Mouse (Mus musculus) urinary bladder, postnatal 25 days (tissue): ENCODE measurements around the gene Tox2.

ENCODE experiments used
- DNase-seq: peaks from one replicate; pipeline ENCODE4 v3.0.0; 2022; ENCODE audit warnings: low spot score

The Tox2 gene

DNA sequence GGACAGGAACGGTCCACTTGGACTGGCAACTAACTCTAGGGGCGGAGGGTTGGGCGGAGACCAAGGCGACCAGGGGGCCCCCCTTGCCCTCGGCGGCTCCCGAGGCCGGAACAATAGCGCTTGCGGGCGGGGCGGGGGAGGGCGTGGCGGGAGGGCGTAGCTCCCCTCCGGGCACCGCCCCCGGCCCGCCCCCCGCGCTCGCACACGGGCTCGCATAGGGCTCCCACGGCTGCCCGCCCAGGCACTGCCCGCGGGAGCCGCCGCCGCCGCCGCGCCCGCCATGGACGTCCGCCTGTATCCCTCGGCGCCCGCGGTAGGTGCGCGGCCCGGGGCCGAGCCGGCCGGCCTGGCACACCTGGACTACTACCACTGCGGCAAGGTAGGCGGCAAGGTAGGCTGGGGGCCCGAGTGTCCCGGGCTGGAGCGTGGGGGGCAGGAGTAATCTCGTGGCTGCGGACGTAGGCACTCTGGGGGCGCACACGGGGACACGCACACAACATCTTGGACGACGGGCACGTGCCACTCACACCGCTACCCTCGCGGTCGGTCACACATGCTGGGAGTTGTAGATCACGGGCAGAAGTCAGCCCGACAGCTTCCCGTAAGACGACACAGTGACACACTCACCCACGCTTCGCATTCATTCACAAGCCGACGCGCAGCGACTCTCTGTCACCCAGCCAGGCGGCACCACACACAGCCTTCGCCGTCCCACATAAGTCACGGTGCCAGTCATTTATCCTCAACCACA is at the start of gene Tox2:
TSS of gene Tox2 (plus strand) at position 242 of the 751 bp plus-strand sequence.
- DNase-seq, result peak; percentile 54

DNA sequence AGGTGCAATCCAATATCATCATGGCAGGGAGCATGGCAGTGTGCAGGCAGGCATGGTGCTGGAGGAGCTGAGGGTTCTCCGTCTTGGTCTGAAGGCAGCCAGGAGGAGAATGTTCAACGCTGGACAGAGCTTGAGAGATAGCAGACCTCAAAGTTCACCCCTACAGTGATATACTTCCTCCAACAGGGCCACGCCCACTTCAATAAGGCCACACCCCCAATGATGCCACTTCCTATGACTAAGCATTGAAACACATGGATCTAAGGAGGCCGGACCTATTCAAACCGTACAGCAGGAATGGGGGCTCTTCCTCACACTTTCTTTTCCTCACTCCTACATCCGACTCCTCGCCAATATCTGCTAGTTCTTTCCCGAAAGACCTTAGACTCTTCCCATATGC is 48.3 kb upstream of the Tox2 start:
- DNase-seq, result no peak

DNA sequence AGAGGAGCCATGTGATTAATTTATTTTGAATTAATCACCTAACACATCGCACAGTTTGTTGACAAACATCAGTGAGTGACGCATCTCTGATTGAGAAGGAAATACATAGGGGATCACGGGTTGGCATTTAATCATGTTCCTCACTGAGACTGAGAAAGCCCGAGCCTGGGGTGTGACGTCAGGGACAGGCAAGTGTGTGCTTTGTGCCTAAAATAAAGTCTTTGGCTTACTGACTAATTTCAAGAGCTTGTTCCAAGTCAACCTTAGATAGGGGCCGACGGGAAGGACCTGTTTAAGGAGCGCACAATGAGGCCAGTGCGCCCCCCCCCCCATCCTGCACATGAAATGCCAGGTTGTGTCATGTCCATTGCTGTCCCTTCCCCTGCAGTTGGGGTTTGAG is 43.9 kb upstream of the Tox2 start:
- no peak for DNase-seq

DNA sequence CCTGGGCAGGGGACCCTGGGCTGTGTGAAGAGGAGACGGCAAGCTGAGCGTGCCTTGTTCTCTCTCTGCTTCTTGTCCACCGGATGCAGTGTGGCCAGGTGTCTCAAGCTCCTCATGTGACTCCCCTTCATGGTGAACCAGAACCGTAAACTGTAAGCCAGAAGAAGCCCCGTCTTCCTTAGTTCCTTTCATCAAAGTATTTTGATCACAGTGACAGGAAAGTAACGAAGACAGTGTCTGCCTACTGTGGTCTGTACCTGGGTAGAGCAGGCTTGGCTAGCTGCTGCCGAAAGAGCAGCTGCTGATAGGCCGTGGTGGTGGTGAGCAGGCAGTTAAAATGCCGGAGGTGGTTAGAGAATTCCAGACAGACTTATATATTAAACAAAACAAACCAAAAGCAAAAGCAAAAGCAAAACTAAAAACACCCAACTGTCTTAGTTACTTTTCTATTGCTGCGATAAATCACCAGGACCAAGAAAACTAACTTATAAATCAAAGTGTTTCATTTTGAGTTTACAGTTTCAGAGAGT is 38.4 kb upstream of the Tox2 start:
- DNase-seq, result no peak

DNA sequence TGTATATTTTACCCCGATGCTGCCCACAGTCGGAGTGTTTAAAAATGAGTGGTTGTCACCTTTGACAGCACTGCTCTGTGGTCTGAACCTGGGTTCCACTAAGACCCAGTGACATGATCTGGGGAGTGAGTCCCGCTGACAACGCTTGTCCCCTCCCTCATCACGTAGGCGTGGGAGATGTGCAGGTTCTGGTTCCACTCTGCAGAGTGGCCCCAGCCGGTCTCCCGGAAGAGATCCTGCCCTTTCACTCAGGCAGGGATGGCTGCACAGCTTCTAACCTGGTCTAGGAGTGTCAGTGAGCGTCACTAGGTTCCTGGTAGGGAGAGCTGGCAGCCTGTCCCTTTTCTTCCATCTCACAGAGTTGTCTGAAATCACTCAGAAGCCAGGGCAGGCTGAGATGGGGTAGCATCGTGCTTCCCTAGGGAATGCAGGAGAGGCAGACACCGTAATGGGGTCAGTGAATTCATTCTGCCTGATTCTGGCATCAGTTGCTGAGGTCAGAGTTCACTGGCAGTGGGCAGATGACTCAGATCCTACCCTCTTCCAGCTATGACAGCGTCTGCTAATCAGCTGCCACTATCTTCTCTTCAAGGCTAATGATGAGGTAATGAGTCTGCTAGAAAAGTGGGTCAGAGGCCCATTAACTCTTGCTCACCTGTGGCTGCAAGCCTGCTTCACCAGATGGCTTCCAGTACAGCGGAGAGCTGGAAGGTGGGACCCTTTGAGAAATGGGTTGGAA is 36.7 kb upstream of the Tox2 start:
- DNase-seq, result no peak

DNA sequence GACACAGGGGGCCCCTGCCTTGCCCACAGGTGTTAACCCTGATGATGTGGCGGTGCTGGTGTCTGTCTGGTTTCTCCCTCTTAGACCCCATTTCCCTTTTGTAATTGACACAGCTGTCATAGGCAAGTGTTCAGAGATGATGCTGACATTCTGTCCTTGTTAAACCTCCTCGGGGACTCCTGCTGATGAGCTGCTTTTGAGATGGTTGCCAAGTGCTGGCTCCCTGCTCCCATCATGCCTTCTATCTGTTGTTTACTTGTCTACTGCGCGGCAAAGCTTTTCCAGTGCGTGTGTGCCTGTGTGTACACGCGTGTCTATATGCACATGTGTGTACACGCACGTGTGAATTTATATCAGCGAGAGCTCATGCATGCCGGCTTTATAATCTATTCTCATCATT is 31.0 kb upstream of the Tox2 start:
- DNase-seq, result no peak

DNA sequence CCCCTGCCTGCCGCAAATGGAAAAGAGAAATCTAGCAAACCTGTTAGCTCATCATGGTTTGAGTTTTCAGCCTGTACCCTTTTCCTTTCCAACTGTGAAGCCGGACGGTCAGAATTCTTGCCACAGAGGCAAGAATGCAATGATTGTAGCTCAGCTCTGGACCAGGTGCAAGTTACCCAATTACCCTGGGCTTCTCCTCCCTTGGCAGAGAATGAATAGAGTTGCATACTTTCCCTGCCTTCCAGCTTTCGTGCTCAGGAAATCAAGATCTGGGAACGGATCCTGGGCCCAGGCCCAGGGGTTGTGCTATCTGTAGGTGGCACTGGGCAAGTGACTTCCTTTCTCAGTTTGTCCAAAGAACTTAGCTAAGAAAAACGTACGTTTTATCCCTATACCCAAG is 28.9 kb upstream of the Tox2 start:
- DNase-seq, result no peak

DNA sequence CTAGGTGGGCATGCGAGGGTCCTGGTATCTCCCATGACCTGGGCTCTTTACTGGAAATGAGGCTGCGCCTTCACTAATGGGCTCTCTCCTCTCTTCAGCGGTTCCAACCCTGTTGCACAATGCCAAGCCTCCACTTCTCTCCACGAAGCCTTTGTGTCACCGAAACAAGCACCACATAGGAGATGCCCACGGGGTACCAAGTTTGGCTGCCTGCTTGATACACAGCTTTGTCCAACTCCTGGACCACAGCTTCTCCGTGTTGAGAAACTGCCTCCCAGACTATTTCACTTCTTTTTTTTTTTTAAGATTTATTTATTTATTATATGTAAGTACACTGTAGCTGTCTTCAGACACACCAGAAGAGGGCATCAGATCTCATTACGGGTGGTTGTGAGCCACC is 27.1 kb upstream of the Tox2 start:
- no peak for DNase-seq

DNA sequence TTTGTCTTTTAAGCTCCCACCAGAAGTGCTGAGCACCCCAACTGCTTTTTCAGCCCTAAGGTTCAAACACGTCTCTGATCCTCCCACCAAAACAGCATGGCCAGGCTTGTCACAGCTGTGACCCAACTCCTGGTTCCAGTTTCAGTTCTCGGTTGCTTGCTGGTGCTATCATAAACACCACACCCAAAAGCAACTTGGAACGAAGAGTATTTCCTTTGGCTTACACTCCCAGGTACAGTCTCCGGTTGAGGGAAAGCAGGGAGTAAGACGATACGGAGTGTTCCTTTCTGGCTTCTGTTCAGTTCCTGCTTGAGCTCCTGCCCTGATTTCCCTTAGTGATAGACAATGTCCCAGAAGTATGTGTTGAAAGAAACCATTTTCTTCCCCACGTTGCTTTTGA is 26.4 kb upstream of the Tox2 start:
- DNase-seq, result no peak

DNA sequence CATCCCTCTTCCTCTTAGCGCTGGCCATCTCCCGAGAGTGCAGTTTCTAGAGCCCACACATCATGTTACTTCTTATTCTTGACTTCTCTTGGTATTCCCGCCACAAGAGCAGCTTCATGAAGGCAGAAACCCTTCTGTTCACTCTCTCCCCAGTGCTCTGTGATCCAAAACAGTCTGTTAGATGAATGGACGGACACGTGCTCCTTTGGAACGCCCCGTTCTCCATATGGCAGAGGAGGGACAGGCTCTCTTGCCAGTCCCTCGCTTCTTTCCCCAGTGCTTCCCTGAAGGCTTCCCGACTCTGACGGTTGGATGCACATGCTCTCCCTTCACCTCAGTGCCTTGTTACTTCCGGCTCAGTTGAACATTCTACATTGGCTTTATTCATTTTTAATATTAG is 15.4 kb upstream of the Tox2 start:
- DNase-seq, result no peak

DNA sequence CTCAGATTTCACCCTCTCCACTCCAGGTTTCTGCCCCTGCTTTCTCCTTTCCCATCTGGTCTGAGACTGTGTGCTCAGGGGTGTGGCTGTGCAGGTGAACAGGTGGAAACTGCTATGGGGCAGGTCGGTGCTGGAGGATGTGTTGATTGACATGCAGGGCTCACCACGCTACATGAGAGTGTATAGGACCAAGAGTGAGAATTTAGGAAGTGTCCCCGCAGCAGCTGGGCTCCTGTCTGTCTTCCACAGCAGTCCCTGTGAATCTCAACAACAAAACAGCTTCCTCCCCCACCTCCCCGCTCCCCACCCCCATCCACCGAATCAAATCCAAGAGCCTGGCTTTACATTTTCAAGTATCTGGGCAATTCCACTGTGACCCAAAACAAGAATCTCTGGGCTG is 13.3 kb upstream of the Tox2 start:
- no peak for DNase-seq

DNA sequence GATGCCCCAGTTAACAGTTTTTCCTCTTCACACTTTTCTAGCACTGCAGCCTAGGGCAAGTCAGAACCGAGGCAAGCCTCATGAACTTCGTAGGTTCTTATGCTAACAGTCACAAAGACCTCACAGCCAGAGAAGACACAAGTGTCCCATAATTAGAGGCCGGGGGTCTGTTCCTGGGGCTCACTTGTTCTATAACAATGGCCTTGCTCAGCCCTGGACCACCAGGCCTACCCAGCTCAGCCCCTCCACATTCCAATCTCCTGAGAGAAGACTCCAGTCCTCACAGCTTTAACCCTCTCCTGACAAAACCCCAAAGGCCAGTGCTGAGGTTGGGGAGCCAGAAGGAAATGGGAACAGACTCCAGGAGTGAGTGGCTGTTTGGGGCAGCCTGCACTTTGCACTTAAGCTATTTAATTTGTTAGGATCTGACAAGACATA is 12.9 kb upstream of the Tox2 start:
- no peak for DNase-seq

DNA sequence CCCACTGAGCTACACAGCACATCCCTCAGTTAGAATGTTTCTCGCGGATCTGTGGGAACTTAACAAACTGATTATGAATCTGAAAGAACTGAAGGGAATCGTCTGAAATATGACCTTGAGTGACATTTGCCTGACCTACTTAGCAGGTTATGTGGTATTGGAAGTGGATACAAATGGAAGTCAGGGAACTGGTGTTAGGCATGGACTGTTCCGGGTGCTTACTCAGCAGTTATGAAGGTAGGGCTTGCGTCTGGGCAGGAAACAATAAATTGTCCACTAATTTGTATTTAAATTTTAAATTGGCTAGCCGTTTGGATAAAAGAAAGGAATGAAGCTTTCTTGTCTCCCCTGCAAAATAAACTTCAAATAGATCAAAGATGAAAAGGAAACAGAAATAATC is 10.4 kb upstream of the Tox2 start:
- DNase-seq, result no peak

DNA sequence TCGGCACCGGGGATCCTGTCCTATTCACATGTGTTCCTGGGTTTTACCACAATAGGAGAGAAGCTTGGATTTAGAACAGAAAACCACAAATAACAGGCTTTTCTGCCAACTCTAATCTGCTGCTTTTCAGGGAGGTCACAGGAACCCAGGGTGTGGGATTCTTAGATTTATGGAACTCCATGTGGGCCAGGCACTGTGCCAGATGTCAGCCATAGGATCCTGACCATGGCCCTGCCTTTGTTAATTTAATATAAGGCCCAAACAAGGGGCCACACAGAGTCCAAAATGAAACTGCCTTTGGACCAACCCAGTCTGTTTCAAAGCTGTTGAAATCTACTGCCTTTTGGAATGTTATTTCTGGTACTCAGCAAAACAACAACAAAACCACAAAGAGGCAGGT is 8.9 kb upstream of the Tox2 start:
- no peak for DNase-seq

DNA sequence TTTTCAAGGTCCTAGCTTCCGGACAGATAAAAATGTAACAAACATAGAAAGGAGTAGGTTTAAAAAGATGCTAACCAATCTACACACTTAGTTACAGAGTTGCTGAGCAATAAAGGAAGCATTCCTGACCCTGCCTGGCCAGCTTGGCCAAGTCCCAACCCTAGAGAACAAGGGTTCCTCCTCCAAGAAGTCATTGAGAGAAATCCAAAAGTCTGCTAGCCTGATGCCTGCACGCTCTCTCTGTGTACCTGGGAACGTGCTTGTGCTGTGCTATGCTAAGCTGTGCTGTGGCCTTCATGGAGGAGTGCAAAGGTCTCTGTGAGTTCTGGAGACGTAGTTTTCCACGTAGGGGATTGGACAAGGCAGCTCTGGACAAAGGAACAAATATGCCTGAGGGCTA is 8.4 kb upstream of the Tox2 start:
- DNase-seq, result no peak

DNA sequence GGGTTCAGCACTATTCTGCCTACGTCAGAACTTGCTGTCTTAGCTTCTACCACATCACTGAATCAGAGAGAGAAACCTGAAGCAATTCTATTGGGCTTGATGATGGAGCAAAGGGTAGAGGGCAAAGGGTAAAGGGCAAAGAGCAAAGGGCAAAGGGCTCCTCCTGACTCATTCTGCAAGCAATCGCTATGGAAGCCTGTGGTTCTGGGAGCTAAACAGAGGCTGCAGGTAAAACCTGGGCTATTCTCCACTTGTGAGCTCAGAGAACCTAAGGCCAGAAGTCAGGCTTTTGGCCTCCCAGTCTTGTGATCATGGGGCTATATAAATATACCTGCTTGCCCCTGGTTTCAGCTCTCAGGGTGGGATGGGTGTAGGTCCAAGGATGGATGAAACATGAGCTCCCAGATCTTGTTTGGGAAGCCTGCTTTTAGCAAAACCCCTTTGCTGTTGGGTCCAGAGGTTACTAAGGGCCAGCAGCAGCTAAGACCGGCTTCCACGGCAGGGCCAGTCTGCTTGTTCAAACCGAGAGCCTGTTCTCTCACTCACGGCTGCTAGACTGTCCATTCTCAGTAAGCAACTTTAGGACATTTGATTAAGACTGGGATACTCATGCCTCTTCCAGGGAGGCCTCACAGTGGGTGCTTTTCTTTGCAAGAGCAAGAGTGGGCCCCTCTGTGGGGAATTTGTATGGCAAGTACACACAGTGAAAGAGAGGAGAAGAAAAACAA is 7.7 kb upstream of the Tox2 start:
- DNase-seq, result no peak

DNA sequence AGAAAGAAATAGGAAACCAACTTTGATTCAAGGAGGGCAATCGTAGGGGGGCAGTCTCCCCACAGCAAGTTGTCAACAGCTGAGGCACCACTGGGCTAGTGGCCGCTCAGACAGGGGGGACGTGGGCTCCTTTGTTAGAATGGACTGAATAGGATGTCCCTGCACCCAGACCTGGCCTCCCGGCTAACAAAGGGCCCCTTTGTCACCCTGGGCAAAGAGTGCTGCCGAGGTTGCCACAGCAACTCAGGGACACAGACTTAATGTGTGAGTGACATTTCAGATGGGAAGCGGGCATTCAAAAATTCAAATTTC is 7.1 kb upstream of the Tox2 start:
- DNase-seq, result no peak

DNA sequence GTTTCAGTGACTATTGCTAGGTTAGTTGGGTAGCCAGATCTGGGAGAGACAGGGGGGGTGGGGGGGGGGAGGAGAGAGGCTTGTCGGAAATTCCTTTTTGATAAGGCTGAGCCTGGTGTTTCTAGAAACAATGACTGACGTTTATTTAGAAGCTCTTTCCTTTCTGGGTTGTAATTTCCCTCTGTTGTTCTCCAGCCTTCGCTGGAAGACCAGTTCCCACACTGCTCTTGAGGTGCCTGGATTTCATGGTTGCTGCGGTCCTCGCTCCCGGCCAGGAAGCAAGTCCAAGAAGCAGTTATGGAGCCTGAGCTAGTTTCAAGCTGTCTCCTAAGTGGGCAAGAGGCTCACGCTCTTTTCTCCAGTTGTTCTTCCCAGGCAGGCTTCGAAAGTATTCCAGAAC is 1.0 kb upstream of the Tox2 start:
- no peak for DNase-seq

DNA sequence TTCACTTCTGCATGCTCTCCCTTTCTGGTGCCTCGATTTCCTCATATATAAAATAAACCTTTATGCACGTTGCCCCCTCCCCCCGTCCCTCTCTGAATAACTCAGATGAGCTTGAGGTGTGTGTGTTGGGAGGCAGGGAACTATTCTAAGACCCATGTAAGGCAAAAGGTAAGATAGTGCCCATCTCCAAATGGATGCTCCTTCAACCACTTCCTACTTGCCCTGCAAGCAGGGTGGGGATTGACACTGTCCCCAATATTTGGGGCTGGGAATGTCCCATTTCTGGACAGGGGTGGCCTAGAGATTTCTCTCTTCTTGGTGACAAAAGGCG is 407 bp upstream of the Tox2 start:
- DNase-seq, result no peak

DNA sequence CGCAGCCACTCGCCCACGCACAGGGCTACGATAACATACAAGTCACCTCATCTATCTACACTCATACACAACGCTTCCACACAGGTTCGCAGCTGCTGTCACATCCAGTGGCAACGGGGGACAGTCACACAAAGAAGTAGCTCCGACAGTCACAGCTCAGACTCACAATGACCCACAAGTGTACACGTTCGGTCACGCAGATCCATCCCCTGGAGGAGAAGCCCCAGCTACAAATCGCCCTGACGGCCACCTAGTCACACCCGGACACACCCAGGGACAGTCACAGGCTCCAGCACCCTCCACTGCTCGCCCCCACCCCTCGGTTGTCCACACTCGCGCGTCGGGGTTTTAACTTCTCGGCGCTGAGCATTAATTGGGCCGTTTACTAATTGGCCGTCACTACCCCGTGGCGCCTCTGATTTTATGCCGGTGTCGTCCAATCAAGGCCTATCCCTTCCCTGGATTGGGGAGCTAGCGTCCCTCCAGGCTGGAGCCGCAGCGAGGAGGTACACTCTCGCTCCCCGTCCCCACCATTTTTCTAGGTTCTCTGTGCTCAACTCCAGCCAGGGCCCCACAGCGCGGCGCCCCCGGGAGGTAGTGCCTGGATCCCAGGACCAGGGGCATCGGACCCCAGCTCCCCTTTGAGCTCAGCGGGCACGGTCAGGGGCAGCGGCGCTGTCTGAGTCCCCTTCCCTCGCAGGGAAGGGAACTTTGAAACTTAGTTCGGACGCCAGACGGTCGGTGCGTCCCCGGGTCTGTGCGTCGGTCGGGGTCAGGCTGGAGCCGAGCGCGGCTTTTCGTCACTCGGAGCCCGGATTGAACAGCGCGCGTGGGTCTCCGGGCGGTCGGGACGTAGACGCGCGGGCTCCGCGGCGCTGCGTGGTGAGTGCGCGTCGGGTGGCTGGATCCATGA is 966 bp downstream of the Tox2 start:
- DNase-seq, result no peak

DNA sequence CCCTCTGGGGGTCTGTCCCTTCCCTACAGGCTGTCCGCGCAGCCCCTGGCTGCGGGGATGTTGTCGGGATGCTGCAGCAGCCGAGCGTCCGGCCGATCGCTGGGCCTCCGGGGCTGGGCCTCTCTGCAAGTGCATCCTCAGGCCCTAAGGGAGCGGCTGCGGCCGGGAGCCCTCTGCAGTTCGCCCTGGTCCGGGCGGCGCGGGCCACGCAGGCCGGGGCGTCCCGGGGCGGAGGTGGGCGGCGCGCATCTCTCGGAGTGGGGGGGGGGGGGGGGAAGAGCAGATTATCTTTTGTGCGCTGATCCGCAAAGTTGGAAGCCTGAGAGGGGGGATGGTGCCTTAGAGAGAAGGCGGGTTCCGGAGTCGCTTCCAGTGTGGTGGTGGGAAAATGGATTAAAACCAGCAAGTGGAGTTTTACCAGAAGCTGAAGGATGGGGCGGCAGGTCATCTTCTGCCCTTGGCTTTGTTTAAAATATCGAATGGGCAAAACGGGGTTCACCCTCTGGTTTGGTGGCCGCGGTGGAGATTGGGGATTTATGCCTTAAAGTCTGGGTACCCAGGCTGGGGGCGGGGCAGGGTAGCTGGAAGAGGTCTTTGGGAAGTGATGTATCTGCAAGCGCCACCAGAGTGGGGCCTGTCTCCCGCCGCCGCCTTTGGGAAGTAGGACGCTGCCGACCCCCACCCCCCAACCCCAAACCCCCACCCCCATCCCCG is 1.8 kb downstream of the Tox2 start:
- DNase-seq, result no peak

DNA sequence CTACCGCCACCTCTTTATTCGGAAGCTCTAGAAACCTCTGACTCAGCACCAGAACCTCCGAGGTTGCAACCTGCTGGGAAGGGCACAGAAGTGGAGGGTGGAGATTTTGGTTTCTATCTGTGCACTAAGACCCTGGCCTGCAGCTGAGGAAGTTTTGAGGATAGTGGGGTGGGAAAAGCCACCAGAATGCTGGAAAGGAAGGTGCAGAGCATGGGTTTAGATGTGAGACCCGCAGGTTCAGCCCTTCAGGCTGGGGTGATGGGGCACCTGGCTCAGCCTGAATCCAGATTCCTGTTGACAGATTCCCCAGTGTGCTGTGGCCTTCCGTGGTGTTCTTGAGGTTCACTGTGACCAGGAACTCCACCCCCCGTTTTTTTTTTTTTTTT is 2.3 kb downstream of the Tox2 start:
- no peak for DNase-seq
